Mouse (Mus musculus) CD8-positive naive resting alpha-beta T cell, adult 2 months (primary cell): ENCODE measurements around the gene Hrh2.

ENCODE experiments used
- DNase-seq, 2 experiments: peaks; one replicate each; pipeline ENCODE4 v3.0.0; 2022; ENCODE audit warnings: low read depth in 2 of 2, low spot score in 2 of 2

The Hrh2 gene

DNA sequence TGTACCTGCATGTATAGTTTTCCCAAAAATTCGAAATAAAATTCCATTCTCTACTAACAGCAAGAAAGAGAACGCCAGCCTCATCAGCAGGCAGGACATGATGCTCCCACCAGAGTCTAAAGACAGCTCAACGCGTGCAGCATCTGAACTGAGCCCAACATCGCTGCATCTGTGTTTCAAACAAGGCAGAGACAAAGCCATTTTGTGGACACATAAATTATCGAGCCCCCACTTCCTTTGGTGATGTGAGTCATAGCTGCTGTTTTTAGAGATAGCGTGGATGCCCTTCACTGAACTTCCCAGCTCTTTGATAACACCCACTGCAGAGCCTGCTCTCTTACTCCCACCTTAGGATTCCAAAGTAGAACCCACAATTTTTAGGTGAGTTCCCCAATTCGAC is 16.5 kb upstream of the Hrh2 start:
- no peak for DNase-seq

DNA sequence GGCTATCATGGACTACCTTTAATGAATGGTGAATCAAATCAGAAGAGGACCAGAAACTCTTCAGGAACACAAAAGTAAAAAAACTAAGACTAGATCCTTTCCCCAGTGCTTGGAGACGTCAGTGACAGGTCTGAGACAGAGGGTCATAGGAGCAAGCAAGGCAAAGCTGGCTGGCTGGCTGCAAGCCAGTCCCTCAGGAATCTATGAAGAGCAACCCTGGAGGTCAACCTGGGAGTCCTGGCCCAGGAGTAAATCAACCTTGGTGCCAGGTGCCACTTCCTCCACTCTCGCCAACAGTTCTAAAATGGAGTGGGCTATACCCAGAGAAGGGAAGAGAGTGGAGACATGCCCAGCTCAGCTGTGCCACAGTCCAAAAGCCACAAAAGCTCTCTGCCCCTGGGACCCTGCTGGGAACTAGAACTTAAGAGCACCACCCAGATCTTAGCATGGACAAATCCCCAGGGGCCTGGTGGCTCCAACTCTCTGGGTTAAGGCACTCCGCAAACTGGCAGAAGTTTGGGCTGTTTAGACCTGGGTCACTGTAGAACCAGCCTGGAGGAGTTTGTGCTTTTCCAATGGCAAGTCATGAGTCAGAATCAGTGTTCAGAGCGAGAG is 15.4 kb upstream of the Hrh2 start:
- DNase-seq: no peak

DNA sequence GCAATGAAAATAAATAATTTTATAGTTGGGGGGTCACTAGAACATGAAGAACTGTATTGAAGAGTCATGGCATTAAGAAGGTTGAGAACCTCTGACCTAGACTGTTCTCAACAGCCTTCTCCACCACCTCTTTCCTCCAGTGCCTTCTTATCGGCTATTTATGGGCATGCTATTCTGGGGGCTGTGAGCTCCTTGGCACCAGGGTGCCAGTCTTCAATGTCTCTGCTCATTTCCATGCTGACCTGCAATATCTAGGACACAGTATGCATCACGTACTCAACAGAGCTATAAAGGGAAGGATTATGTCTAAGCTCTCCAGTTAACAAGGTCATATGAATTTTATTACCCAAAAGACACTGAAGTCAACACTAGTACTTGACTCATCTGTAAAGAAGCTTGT is 14.6 kb upstream of the Hrh2 start:
- DNase-seq: no peak

DNA sequence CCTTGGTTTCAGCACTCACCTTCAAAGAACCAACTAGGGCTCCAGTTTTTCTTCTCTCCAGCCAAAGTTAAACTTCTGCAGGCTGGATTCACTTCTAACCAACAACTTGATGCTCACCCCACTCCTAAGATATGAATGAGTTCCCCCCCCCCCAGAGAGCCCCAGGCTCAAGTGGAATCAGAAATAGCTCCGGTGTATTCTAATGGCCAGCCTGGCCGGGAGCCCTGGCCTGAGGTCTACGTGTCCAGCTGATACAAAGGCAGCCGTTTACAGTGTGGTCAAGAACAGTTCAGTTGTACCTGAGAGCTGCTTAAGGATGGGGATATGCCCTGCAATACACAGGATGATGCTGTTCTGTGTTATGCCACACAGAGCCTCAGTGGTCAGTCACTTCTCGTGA is 13.3 kb upstream of the Hrh2 start:
- DNase-seq: no peak

DNA sequence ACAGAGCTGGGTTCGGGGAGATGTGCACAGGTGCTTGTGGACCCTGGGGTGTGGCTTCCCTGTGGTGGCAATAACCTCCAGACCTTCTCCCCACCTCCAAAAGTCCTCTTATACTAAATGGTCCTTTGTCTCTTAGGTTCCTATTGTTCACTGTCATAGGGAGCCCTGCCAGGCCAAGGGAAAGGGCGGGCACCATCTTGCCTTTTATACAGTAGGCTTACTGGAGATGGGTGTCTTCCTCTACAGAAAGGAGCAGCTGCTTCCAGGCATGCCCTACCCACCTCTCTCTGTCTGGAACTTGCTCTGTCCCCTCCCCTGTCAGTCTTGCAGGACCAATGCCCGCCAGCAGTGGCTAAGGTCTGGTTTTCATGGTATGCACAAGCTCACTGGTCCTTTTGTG is 12.0 kb upstream of the Hrh2 start:
- no peak for DNase-seq

DNA sequence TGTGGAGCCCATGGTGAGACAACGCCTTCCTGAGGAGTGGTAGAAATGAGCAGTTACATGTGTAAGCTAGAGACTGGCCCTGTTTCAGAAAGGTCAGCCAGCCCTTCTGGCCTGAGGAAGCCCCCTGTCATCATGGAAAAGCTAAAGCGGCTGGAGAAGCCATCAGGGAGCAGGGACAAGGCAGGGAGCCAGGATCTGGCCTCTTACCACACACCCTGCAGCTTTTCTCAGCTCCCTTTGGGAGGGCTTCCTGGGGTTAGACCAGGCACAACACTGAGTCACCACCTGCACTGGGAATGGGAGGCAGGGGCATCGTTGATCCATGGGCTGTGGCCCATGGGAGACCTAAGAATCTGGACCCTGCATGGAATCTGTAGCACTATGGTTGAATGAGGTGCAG is 11.5 kb upstream of the Hrh2 start:
- no peak for DNase-seq

DNA sequence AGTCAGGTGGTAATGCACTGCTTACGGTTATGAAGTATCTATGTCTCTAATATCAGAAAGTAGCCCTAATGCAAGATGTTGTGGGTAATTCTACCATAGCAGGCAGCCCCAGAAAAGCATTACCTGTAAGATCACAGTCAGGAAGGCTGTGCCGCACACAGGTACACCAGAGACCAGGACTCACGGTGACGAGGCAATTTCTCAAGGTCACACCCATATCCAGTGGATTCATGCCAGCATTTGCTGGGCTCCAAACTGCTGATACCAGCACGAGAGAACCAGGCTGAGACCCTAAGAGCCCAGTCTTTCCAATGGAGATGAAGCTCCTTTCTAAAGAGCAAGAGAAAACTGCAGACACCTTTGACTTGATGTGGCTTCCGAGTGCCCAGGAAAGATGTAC is 10.6 kb upstream of the Hrh2 start:
- no peak for DNase-seq

DNA sequence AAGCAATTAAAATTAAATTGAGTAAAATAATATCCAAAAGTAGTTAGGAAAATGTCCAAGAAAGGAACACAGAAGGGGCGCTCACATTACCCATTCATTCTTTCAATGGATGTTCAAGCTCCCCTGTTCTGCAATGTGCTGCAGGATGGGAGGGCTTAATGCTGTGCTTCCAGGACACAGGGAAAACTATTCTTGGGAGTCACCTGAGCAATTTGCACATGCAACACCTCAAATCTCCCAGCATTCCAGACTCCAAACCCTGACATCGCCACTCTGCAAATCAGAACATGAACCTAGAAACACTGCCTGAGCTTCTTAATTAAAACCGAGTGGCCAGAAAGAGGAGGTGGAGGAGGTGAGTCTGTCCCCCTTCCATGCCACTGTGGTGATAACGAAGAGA is 10.0 kb upstream of the Hrh2 start:
- DNase-seq: no peak

DNA sequence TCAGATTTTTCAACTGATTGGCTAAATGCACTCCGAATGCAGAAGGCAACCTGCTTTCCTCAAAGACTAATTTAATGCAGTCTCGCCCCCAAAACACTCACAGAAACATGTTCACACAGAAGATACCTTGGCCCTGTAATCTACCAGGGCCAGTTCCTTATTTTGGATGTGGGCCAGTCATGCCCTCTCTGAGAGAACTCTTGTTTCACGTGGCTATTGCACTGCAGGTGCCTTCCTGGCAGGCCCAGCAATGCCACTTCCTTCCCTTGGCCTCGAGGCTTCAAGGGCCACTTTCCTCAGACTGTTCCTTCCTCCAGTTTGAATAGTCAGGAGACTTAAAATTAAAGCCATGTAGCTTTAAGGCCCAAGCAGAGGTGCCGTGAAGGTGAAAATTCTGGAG is 5.5 kb upstream of the Hrh2 start:
- no peak for DNase-seq

DNA sequence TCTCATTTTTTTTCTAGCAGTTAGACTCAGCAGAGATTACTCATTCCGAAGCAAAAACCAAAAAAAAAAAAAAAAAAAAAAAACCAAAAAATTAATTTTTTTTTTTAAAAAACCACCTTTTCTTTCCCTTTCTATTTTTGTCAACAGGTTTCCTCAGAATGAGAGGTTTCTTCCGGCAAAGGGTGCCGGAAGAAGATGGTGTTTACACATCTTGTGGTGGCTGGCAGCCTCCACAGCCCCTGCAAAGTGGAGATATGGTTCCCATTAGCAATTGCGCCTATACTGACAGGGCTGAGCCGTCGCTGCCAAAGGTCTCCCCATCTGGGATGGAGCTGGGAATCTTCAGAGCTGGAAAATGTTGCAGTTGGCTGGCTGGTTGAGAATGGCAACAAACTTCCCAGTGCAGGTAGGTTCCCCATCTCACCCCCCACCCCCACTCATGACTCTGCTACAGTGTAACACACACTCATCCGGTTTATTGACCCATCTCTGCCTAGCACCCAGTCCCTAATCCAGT is 3.7 kb upstream of the Hrh2 start:
- DNase-seq: peak in 1 of 2 experiments; percentile 30

DNA sequence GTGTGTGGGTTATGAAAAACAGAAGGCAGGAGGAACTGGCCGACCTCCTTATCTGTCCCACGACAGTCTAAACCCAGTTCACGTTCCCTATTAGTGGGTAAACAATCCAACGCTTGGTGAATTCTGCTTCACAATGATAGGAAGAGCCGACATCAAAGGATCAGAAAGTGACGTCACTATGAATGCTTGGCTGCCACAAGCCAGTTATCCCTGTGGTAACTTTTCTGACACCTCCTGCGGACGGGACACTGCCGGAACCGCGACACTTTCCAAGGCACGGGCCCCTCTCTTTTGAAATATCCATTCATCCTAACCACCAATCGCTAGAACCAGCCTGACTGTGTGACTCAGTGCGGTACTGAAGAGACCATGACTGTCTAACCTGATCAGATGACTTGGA is 2.0 kb upstream of the Hrh2 start:
- no peak for DNase-seq

DNA sequence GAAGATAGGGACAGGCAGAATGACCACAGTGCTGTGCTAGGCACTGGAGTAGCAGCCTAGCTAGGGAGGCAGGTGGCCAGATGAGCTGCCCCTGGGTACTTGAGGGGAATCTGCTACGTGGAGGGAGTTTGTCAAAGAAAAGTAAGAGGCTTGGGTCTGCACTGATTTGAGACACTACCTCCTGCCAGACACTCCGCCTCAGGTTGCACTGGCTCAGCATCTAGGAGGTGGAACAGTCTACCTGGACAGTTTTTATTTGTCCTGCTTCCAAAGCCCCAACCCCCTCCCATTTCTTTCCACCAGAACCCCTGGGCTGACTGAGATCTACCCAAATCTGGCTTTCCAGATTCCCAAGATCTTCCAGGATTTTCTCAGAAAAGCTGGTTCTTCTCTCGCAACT is 748 bp upstream of the Hrh2 start:
- DNase-seq: no peak

DNA sequence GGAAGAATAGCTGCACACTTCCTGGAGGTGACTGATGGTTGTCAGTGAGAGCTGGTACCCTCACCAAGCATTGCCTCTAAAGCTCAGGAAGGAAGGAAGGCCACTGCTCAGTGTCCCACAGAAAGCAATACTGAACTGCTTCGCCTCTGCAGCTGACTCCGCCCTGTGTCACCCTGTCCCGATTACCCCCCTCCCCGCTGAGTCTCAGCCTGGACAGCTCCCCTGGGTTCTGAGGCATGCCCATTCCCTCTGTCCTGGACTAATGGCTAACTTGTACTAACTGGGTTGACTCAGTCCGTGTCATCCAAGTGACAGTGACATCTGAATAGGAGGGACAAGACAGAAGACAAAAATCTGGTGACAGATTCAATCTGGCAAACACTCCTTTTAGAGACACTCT is 1.7 kb downstream of the Hrh2 start:
- no peak for DNase-seq

DNA sequence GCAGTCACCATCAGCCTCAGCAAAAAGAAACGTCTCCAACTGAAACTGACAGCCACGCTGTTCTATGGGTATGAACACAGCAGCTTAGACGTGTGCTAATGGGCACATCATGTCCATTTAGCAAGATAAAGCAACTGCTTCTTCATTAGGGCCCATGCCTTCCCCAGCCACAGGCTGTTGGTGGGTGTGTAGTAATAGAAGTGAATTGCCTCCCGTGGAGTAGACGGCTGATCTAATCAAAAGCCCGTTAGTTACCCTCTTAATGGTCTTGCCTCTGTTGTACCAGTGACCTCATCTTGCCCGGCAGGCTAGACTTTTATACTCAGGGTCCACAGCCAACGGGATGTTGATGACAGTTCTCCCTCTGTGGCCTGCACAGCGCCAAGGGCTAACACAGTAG is 7.1 kb downstream of the Hrh2 start:
- DNase-seq: no peak

DNA sequence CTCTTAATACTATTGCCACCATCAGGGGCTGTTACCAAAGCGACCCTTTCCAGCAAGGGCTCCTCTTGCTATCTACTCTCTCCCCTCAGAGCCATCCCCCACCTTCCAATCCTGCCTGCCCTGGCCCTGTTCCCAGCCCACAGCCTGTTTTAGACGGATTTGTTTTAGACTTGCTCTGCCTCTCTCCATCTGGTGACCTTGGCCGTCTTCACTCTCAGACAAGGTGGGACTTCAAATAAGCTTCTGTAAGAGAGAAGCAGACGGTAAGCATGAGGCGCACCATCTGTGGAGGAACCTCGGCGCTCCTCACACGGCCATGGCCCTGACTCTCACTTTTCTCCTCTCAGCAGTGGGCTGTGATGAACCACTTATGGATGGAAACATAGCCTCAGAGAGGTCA is 10.5 kb downstream of the Hrh2 start:
- no peak for DNase-seq

DNA sequence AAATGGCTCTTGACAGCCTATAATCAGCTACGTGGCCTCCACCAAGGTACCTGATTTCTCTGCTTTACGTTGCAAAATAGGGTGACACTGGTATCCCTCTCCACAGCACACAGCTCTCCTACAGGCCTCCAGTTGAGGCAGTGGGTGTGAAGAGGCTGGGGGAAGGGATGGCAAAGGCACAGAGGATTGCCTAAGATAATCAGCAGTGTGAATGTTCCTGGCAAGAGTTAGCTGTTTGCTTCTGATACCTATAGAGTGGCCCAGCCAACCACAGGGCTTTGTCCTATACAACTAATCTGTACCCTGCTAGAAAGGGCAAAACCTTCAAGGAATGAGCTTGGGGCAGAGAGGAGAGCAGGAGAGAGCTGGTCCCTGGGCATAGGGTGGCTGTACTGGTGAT is 11.5 kb downstream of the Hrh2 start:
- DNase-seq: no peak

DNA sequence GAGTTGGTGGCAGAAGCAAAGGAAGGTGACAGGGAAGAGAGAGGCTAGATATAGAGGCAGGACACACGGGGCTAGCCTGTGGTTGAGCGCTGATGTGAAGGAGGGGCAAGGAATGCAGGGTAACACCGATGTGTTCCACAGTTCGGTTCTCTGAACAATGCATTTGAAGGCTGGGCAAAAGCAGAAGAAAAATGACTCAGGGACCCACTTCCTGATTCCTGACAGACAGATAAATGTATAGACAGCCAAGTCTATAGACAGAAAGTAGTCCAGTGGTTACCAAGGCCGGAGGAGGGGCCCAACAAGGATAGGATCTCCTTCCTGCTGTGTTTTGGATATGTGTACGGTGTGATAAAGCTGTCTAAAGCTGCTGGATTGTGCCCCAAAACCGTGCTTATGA is 13.3 kb downstream of the Hrh2 start:
- DNase-seq: no peak

DNA sequence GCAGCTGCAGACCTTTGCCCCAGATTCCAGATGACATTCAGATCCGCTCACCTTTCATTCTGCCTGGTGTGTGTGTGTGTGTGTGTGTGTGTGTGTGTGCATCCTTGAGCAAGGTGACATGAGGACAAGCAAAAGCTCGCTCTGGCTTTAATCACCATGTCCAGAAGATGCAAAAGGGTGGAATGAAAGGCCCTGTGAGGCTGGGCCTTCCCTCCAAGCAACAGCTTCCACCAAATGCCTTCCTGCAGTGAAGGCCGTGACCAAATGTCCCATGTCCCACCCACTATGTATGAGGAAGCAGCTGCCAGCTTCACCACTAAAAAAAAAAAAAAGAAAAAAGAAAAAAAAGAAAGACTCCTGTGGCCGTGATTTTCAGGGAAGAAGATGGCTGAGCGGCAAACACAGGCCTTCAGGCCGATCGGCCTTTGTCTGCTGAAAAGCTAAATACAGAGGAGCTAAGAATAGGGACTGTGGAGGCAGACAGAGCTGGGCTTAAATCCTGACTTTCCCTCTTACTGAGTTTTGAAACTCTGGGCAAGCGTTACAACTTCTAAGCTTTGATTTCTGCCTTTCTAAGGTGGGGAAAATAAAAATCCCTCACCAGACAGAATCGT is 14.3 kb downstream of the Hrh2 start:
- no peak for DNase-seq

DNA sequence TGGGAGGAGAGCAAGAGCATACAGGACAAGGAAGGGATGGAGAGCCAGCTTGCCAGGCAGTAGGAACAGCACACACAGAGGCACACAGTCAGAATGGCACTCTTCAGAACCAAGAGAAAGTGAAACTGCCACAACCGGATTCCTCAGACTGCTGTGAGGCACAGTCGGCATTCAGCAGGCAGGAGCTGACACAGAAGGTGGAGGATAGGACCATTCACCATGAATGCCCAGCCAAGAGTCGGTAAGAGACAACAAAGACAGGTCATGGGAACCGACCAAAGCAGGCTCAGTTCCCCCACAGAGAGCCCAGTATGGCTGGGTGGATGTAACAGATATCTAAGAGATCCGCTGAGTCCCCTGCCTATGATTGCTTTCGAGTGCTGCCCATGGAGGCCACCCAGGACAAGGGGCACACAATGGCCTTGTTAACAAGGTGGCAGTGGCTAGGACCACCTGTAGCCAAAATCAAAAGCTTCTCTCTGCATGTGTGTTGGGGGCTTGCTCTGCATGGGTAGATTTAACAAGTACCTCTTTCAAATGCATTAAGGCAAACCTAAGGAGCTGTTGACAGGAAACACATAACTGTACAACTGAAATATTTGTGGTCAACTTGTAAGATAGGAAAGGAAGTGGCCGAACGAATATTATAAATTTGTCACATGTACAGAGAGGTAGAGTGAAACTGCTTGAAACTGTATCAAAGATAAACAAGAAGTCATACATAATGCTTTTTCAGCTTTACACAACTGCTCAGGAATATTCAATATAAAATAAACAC is 17.7 kb downstream of the Hrh2 start:
- peak; percentile 26 to 35 for DNase-seq

DNA sequence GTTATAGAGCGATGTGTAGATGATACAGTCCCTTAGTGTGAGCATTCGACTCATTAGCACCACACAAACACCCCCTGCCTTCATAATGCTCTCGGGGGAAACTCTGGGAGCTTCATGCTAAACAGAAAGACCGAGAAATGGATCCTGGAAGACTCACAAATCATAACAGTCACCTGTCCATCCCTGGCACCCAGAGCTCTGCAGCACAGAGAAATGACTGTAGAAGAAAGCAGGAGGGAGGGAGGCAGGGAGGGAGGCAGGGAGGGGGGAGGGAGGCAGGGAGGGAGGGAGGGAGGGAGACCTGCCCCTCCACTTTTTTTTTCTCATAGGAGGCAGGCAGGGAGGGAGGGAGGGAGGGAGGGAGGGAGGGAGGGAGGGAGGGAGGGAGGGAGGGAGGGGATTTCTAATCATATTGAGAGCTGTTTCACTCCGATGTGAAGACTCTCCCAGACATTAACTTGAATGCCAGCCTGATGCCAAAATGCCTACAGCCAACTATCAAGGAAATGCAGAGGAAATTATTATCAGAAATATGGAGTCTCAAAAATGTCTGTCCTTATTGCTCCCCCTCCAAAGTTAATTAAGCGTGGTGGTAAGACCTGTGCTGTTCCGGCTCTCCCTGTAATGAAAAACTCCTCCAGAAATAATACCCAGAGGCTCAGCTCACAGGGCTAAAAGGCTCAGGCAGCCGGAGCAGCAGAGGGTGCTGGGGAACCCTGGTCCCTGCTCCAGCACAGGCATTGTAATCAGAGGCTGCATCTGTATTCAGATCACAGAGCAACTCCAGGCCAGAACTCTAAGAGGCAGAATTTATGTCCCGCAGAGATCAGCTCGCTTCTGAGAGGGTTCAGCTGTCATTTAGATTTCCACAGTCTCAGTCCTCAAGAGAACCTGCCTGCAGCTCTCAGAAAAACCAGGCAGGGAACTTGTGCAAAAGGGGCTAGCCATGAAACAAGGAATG is 19.9 kb downstream of the Hrh2 start:
- no peak for DNase-seq

DNA sequence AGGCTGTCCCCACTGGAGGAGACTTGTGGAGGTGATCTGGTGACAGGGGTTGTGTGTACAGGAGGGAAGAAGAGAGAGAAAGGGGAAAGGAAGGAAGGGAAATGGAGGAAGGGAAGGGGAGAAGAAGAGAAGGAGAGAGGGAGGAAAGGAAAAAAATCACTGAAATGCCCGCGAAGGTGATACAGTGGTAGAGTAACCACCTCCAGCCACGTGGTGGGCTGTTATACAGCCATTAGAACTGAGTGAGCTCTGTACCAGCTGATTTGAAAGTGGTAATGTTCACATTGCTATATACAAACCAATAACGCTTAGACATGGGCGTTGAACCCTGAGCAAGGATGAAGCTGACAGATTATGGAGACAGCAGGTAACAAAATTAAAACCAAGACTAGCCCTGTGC is 20.6 kb downstream of the Hrh2 start:
- DNase-seq: no peak
